Mouse (Mus musculus) subcutaneous adipose tissue, adult 2 months (tissue): ENCODE results near the gene Gm21244. TPM values are rescaled to one million over a fixed set of nuclear protein-coding genes. Genes with fewer than 3 reads are reported as not detected.

Experiments
- polyA plus RNA-seq: library from polyadenylated mRNA; depleted of rRNA; stranded (reverse); fragments of >200 nt; gene quantifications from 2 replicates; pipeline ENCODE4 v1.2.3, GENCODE M21; 2012; ENCODE audit warnings: low replicate concordance; rRNA removed

The Gm21244 gene
- not detected in 2 replicates for polyA plus RNA-seq

DNA sequence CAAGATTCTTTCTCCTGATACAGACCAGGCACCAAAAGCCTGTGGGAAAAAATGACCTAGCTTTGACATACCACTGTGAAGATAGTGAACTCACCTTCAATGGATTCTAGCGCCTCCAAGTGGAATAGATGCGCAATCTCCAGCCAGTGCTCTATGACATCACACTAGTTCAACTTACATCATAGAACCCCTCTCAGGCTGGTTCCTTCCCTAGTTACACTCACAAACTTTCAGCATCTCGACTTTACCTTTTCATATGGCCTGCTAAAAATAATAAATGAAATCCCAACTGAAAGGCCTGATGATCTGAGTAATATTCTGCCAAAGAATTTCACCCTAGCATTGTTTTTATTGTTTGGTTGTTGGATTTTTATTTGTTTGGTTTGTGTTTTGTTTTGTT is at the start of gene Gm21244:
TSS of gene Gm21244 (minus strand) at position 101 of the 400 bp plus-strand sequence.

Other genes with a start within 250 kb of the Gm21244 start
- gene Gm28998, start 84.5 kb upstream of the Gm21244 start, polyA plus RNA-seq, result not detected in 2 replicates
- gene Gm21788, start 235.7 kb upstream of the Gm21244 start, polyA plus RNA-seq, result not detected in 2 replicates